Mouse (Mus musculus) megakaryocyte progenitor cell, adult 5-6 weeks (primary cell): ENCODE data around the gene Wasf2. TPM values are rescaled to one million over a fixed set of nuclear protein-coding genes. Genes with fewer than 3 reads are reported as not detected.
"Not testable (repeated sequence)": the region's sequence is repeated elsewhere in the genome, so short reads cannot be mapped to it uniquely, and the experiment has no call there.

ENCODE experiments used
- ATAC-seq: replicated peaks from 2 replicates; pipeline ENCODE4 v1.8.0; 2016; ENCODE audit warnings: mild to moderate bottlenecking, moderate TSS enrichment, inconsistent platforms; ENCODE audit not compliant: poor library complexity
- total RNA-seq, 2 experiments: library from RNA; stranded (forward) in 1 of 2; stranded (reverse) in 1 of 2; fragments of 157-497, 149-512 nt in 1 of 2; fragments of 200-1000 nt in 1 of 2; gene quantifications; 2 replicates each; pipeline versions ENCODE4 v1.2.3 to v1.2.4; 2015 to 2017

Wasf2 gene
- total RNA-seq, 2 experiments from 2014 or later, result 24.7 to 124 TPM

GRCm38 (mm10) chr4:133095734-133096065, 34.6 kb upstream of the Wasf2 start:
- ATAC-seq, result not testable (repeated sequence)

- ATAC-seq, result not testable (repeated sequence)
Observed at GRCm38 (mm10) chr4:133096671-133097070, 33.6 kb upstream of the Wasf2 start.

- ATAC-seq, result no peak
Observed at GRCm38 (mm10) chr4:133101751-133102150, 28.6 kb upstream of the Wasf2 start.

DNA sequence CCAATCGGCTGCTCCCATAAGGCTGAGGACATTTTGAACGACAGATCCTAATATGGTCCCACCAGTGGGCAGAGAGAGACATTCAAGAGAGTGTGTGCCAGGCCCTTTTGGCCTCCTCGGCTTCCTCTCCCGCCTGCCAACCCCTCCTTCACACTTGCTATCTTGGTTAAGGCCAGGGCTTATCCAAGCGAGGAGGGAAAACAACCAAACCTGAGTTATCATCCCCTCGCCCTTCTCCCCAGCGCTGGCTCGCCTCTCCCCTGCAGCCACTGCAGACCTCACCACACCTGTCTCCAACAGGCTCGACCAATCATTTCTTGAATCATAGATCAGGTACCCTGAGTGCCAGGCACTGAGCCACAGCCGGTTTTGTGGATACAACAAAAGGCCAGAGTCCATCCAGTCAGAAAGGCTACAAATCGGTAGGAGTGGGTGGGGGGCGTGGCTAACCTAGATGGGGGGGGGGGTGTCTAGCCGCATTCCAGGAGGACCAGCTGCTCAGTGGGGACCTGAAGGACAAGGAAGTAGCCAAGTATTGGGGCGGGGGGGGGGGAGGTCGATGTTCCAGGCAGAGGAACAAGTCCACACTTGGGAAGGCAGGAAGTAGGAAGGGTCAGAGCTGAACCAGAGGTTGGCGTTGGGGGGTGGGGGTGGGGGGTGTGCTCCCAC, 26.6 kb upstream of the Wasf2 start:
- ATAC-seq, result peak; percentile 46; the same call in 1 of the 2 replicates

DNA sequence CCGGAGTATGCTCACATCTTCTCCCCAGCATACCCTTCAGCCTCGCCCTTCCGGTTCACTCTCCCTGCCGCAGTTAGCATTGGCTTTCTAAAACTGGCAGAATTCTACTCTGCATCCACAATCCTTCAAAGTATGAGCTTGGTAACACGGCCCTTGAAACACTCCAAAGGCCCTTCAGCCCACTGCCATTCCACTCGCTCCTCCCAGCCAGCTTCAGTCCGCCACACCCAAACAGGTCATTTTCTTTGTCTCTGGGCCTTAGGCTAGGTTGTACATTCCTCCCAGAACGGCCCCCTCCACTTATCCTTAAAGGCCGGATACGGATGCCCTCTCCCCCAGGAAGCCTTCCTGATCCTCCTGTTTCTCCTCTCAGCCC, 26.1 kb upstream of the Wasf2 start:
- ATAC-seq, result no peak

GRCm38 (mm10) chr4:133106691-133107090, 23.6 kb upstream of the Wasf2 start:
- no peak for ATAC-seq

DNA sequence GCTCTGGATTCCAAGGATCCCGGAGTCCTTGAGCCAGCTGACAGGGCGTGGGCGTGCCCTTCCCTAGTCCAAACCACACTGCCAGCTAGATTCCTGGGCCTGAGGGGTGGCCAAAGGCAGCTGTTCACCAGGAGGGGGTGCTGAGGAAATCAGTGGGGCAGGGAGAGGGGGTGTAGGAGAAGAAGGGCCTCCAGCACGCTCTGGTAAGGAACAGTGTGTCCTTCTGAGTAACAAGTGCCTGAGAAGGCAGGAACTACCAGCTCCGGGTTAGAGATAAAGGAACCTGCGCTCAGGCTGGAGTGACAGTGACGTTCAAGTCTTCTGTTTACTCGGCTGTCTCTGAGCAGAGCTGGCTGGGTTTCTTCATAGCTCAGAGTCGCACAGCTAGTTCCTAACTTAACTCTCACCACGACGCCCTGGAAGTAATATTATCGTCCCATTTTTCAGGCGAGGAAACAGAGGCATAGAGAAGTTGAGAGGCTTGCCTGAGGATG, 22.5 kb upstream of the Wasf2 start:
- ATAC-seq, result 0 out of 2 replicates have a peak, but pooled peaks have one; percentile 31

GRCm38 (mm10) chr4:133108481-133109334, 21.6 kb upstream of the Wasf2 start:
- no peak for ATAC-seq

DNA sequence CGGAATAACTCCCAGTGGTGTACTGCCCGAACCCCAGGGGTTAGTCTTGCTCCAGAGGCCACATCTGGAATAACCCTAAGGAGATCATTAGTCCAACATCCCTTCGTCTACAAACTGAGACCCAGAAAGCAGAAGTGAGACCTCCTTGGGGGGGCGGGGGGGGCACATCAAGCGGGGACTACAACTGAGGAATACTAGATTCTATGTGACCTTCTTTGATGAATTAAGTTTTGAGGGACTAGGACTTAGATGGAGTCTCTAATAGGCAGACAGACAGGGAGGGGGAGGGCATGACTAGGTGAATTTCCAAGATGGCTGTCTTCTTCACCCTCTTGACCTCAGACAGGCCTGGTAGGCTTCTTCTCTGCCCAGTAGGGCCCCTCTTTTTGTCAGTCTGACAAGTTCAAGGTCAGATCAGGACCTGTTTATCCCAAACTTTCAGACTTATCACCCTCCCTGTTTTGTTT, 20.9 kb upstream of the Wasf2 start:
- ATAC-seq, result no peak

- ATAC-seq, result no peak
Observed at GRCm38 (mm10) chr4:133112175-133112838, 18.0 kb upstream of the Wasf2 start.

- ATAC-seq, result no peak
Observed at GRCm38 (mm10) chr4:133113351-133113882, 16.9 kb upstream of the Wasf2 start.

GRCm38 (mm10) chr4:133114762-133115161, 15.5 kb upstream of the Wasf2 start:
- ATAC-seq, result no peak

- ATAC-seq, result no peak
Observed at GRCm38 (mm10) chr4:133115721-133116429, 14.4 kb upstream of the Wasf2 start.

GRCm38 (mm10) chr4:133116756-133117470, 13.4 kb upstream of the Wasf2 start:
- ATAC-seq, result no peak

DNA sequence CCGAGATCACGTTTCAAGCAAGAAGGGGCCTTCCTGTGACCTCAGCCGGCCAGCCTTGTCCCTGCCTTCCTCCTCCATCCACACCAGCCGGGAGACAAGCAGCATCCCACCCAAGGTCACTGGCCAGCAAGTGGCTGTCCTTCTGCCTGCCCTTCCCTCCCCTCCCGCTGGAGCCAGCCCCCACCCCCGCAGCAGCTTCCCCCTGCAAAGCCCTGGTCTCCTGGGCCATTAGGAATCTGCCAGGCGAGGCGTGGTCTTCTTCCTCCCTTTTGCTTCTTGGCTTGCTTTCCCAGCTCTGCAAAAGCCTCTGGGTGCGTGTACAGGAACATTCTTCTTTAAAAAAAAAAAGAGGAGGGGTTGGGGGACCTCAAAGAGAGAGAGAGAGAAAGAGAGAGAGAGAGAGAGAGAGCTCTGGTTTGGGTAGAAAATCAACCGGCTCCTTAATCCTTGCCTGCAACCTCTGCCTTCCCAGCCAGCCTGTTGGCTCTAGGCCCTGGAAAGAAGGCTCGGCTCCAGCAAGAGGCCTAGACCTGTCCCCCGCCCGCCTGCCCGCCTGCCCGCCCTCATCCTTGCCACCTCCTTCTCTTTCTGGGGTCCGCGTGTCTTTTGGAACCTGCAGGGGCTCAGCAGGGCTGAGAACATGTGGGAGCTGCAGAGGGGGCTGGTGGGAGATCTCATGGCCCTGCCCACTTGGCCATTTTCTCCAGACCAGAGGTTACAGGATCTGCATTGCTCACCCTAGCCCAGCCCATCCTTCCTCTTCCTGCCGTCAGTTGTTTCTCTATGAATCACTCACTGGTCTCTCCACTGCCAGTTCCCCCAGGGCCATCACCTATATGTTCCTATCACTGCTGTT, 12.5 kb upstream of the Wasf2 start:
- ATAC-seq, result peak; percentile 87

DNA sequence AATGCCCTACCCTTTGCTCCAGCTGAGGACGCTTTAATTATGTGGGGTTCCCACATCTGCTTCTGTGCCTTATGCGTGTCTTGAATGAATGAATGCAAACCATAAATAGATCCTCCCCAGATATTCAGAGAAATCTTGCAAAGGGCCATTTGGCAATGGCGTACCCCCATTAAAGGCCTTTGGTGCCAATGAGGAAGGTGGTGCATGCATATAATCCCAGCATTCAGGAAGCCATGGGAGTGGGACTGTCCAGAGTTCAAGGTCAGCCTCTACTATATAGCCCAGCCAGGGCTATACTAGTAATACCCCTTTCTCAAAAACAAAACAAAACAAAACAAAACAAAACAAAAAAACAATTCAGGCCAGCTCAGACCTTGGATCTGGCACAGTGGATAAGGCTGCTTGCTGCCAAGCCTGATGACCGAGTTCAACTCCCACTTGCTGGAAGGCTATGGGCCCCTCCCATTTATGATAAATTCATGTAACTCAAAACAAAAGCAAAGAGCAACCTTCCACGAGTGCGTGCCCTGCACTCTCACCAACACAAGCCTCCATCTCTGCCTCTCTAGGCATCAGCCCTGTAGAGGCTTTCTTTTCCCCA, 11.4 kb upstream of the Wasf2 start:
- ATAC-seq, result no peak

- ATAC-seq, result no peak
Observed at GRCm38 (mm10) chr4:133119579-133119978, 10.7 kb upstream of the Wasf2 start.

- ATAC-seq, result no peak
Observed at GRCm38 (mm10) chr4:133120833-133121321, 9.4 kb upstream of the Wasf2 start.
